Mouse (Mus musculus) liver, postnatal 0 days (tissue): Measurements from ENCODE around the gene Ifit3b.

Experiments
- CTCF ChIP-seq: sonication (generic); IDR thresholded peaks from 2 replicates; pipeline ENCODE4 v1.5.1; 2016; ENCODE audit warnings: antibody characterized with exemption, low read depth
- EP300 ChIP-seq: IDR thresholded peaks from 2 replicates; pipeline ENCODE4 v1.6.1; 2016; ENCODE audit warnings: antibody characterized with exemption, low read depth, mild to moderate bottlenecking

DNA sequence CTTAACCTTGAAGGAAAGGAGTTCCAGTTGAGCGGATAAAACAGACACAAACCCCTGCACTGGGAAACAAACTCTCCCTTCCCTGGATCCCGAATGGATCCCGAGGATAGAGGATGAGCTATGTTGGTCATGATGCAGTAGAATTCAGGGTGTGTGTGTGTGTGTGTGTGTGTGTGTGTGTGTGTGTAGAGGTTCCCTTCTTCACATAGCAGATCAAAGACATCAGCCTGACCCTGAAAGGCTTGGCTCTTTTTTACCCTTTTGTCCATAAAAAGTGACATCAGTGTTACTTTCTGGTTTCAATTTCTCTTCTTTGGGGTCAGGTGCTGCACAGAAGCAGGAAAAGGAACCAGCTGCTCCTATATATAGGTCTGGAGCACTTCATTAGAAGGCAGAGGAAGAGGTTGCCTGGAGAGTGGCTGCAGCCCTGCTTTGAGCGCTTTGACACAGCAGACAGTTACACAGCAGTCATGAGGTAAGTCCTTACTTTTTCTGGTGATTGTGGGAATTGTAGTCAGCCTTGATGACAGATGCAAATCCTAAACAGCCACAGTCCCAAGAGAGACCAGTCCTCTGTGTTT is 37.8 kb upstream of the Ifit3b start:
- no peak for TF ChIP-seq CTCF
- TF ChIP-seq EP300 = no peak
